Mouse (Mus musculus): ENCODE measurements around the gene Aars. TPM values are rescaled to one million over a fixed set of nuclear protein-coding genes. Genes with fewer than 3 reads are reported as not detected.
"Not testable (repeated sequence)": the region's sequence is repeated elsewhere in the genome, so short reads cannot be mapped to it uniquely, and the experiment has no call there.

Aars gene
- total RNA-seq, 2 experiments from 2014 or later, result 94.3 to 95.5 TPM

DNA sequence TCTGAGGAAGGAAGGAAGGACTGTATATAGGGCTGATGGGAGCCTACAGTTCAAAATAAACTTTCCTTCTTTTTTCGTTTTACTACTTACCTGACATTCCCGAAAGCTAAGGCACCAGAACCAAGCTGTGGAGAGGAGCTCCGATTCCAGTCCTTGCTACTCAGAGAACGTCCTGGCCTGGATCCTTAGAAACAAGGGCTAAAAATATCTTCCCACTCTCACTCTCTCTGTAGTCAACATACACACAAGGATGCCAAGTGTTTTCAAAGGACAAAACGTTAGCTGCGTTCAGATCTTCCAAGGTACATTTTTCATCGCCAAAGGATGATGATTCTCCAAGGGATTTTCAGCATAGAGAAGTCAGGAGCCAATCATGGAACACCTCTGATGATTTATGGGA, 58.8 kb downstream of the Aars start:
- peak; percentile 15 to 43 for DNase-seq (ENCODE audit: low spot score in 2 of 2)
- intact Hi-C loops (cut with DNase I), result loop anchor here (5.0 kb wide), 1 partner anchor 94 kb away; the partner anchor contains the start of gene Ddx19a

DNA sequence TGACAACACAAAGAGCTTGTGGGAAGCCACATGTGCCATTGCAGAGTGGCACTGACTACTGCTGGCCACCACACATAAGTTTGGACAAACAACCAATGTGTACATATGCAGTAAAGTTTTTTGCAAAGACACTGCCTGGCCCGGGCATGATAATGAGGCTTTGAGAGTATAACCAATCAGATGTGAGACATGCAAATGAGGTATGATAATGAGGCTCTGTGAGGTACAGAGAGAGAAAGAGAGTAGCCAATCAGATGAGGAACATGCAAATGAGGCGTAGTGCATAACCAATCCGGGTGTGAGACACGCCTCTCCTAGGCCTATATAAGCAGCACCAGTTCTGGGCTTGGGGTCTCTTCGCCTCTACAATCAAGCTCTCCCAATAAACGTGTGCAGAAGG, 59.4 kb downstream of the Aars start, which contains the start of gene Clec18a:
Gene Clec18a, minus strand, starts transcription at position 101 of the 400 bp plus-strand sequence.
- intact Hi-C loops (cut with DNase I), result loop anchor here (5.0 kb wide), 1 partner anchor 95 kb away; the partner anchor contains the start of gene Ddx19a
- DNase-seq (ENCODE audit: low spot score in 2 of 2), result not testable (repeated sequence)

DNA sequence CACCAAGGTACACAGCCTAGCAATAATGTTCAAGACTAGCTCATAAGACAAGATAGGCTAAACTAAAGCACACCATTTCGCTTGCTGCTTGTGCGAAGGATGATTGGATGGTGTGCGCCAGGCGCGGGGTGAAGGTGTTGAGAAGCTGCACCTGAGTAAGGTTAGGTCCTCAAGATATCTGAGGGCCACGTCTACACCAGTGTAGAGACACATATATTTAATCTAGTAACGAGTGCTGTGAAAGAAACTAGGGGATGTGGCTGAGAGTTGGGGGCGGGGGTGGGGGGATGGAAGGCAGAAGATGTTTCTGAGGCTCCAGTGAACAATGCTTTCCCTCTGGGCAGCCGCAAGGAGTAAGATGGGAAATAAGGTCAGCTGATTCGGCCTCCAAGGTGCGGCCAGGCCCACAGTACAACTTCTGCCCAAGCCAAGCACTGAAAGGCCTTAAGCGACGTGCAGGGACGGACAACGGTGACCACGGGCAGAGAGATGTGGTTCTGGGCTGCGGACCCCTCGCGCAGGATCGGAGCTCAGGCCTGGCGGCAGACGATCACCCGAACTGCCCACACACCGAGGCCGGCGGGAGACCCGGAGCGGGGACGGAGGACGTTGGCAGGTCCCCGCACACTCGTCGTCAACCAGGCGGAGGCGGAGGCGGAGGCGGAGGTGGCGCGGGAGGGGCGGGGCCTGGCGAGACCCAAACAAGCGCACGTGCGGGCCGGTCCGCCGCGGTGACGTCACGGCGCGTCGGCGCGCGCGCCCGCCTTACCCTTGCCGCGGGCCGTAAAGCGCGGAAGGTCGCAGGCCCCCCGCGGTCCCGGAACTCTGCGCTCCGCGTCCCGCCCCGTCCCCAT, 61.1 kb downstream of the Aars start, which contains the start of gene Pdpr:
Gene Pdpr, plus strand, starts transcription at position 766 of the 854 bp plus-strand sequence.
- intact Hi-C loops (cut with DNase I), result loop anchor here (5.0 kb wide), 1 partner anchor 97 kb away; the partner anchor contains the start of gene Ddx19a
- DNase-seq (ENCODE audit: low spot score in 2 of 2), result peak; percentile 91 to 92

DNA sequence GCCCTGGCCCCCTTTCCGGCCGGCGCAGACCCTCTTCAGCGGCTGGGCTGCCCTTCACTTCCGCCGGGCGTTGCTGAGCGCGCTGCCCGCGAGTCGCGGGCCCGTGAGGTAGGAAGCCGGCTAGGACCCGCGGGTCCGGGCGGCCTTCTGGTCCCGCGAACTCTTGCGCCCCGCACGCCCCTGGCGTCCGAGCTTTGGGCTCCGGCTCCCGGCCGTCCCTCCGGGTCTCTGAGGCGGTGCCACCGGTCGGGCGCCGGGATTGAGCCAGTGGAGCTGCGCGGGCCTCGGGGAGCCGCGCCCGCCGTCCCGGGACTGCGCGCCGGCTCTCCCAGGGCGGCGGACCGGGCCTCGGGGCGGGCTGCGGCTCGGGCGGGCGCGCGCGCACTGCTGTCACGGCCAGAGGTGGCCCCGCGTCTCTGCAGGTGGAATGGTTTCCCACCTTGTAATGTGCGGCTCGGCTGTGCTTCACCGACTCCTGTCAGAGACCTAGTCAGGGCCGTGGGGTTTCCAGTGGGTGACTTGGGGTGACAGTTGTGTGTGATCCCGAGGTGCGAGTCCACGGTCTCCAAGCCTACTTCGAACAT, 61.9 kb downstream of the Aars start:
- intact Hi-C loops (cut with DNase I), result loop anchor here (5.0 kb wide), 2 partner anchors 47 to 98 kb away; partner anchors contain the start of gene Ddx19a
- peak in 1 of 2 experiments; percentile 35 for DNase-seq (ENCODE audit: low spot score in 2 of 2)

Small RNA genes within 50 kb of the gene (microRNA-seq; reads per million reads assigned to microRNA genes)
- gene Gm24103 (0 reads per million in 2 experiments), gene Mir3473d (0.34 to 0.50 reads per million in 2 experiments)

Other genes with a start within 250 kb of the Aars start
- 100 to 1,000 TPM; 110 to 121 TPM for gene Il34, start 227.2 kb upstream of the Aars start, total RNA-seq (2021)
- 10 to 100 TPM; 55.8 to 56.3 TPM for gene Cog4, start 186.5 kb upstream of the Aars start, total RNA-seq (2021)
- 10 to 100 TPM; 61.5 to 61.7 TPM for gene Sf3b3, start 186.4 kb upstream of the Aars start, total RNA-seq (2021)
- 10 to 100 TPM; 15.9 to 19.0 TPM for gene Fuk, start 130.7 kb upstream of the Aars start, total RNA-seq (2021)
- 10 to 100 TPM; 86.2 to 88.7 TPM for gene St3gal2, start 113.2 kb upstream of the Aars start, total RNA-seq (2021)
- 10 to 100 TPM; 30.9 to 31.1 TPM for gene Ddx19a, start 35.3 kb upstream of the Aars start, total RNA-seq (2021)
- gene Ddx19b, start 1.4 kb upstream of the Aars start, total RNA-seq (2021), result 10 to 100 TPM; 24.4 to 27.4 TPM
- not detected for gene Exosc6, start 23.2 kb downstream of the Aars start, total RNA-seq (2021)
- gene Clec18a, start 59.3 kb downstream of the Aars start, total RNA-seq (2021), result 1 to 10 TPM; 2.7 TPM
- gene Pdpr, start 61.5 kb downstream of the Aars start, total RNA-seq (2021), result 10 to 100 TPM; 26.9 to 27.5 TPM
- gene Glg1, start 226.1 kb downstream of the Aars start, total RNA-seq (2021), result 100 to 1,000 TPM; 149 to 151 TPM